Mouse (Mus musculus): Measurements from ENCODE around the gene Htr7. TPM values are rescaled to one million over a fixed set of nuclear protein-coding genes. Genes with fewer than 3 reads are reported as not detected.

Htr7 gene
- polyA plus RNA-seq, 1 experiment from 2014 or later = 5.0 TPM

- Histone ChIP-seq H3K4me1 (ENCODE audit: control insufficient read depth, insufficient read depth, low read length) (no peaks in the 10 kb centered on the region), H3K36me3 (ENCODE audit: control insufficient read depth, insufficient read depth, low read length) (no peaks in the 10 kb centered on the region), H3K4me3 (replicated peaks; ENCODE audit: low read depth, low read length) (no peak overlapping the region), H3K9ac (replicated peaks; ENCODE audit: low read length) (no peak overlapping the region), H3K4me2 (ENCODE audit: low read length) (no peak overlapping the region), H3K27ac (replicated peaks; ENCODE audit: low read depth, low read length) (no peak overlapping the region), H3K9me3 (ENCODE audit: control insufficient read depth, low read length) (no peaks in the 10 kb centered on the region), H3K27me3 (ENCODE audit: control insufficient read depth, insufficient read depth, low read length) (peaks cover 4% of the 10 kb centered on the region; the same call in 1 of the 2 replicates)
- ATAC-seq (ENCODE audit: low FRiP score, low TSS enrichment) (no peak), DNase-seq (peak; percentile 68)
- WGBS = 73% methylated on average over 2 of the region's 2 CpGs
These were observed 5.7 kb upstream of the Htr7 start for GRCm38 (mm10) chr19:36062801-36063529.

GRCm38 (mm10) chr19:36056502-36057221, 645 bp downstream of the Htr7 start:
- 8% methylated on average over 49 of the region's 49 CpGs for WGBS
- DNase-seq (peak; percentile 11), ATAC-seq (ENCODE audit: low FRiP score, low TSS enrichment) (peak; percentile 66)

GRCm38 (mm10) chr19:36046046-36046445, 11.3 kb downstream of the Htr7 start:
- DNase-seq = no peak

More at GRCm38 (mm10) chr19:36056502-36057221, 645 bp downstream of the Htr7 start:
- Histone ChIP-seq H3K9me3 (ENCODE audit: control insufficient read depth, low read length) (no peaks in the 10 kb centered on the region), H3K9ac (replicated peaks; ENCODE audit: low read length) (peak overlapping the region; percentile 63), H3K27me3 (ENCODE audit: control insufficient read depth, insufficient read depth, low read length) (peaks cover 17% of the 10 kb centered on the region), H3K36me3 (ENCODE audit: control insufficient read depth, insufficient read depth, low read length) (no peaks in the 10 kb centered on the region), H3K27ac (replicated peaks; ENCODE audit: low read depth, low read length) (0 out of 2 replicates have a peak overlapping the region, but pooled peaks have one; percentile 37), H3K4me2 (ENCODE audit: low read length) (peak overlapping the region; percentile 79), H3K4me1 (ENCODE audit: control insufficient read depth, insufficient read depth, low read length) (no peaks in the 10 kb centered on the region), H3K4me3 (replicated peaks; ENCODE audit: low read depth, low read length) (peak overlapping the region; percentile 58)

GRCm38 (mm10) chr19:36014836-36015235, 42.5 kb downstream of the Htr7 start:
- no peaks in the 10 kb centered on the region for H3K36me3 ChIP-seq (ENCODE audit: control insufficient read depth, insufficient read depth, low read length)
- no peak overlapping the region for H3K27ac ChIP-seq (replicated peaks; ENCODE audit: low read depth, low read length)
- H3K9me3 ChIP-seq (ENCODE audit: control insufficient read depth, low read length) = no peaks in the 10 kb centered on the region
- H3K9ac ChIP-seq (replicated peaks; ENCODE audit: low read length) = no peak overlapping the region
- H3K4me1 ChIP-seq (ENCODE audit: control insufficient read depth, insufficient read depth, low read length) = no peaks in the 10 kb centered on the region
- no peak overlapping the region for H3K4me3 ChIP-seq (replicated peaks; ENCODE audit: low read depth, low read length)
- DNase-seq (no peak), ATAC-seq (ENCODE audit: low FRiP score, low TSS enrichment) (no peak)
- no peaks in the 10 kb centered on the region for H3K27me3 ChIP-seq (ENCODE audit: control insufficient read depth, insufficient read depth, low read length)
- WGBS = 20% methylated on average over 3 of the region's 3 CpGs
- H3K4me2 ChIP-seq (ENCODE audit: low read length) = no peak overlapping the region

More at GRCm38 (mm10) chr19:36046046-36046445, 11.3 kb downstream of the Htr7 start:
- Histone ChIP-seq H3K4me3 (replicated peaks; ENCODE audit: low read depth, low read length) (no peak overlapping the region), H3K27me3 (ENCODE audit: control insufficient read depth, insufficient read depth, low read length) (no peaks in the 10 kb centered on the region), H3K4me1 (ENCODE audit: control insufficient read depth, insufficient read depth, low read length) (no peaks in the 10 kb centered on the region), H3K9me3 (ENCODE audit: control insufficient read depth, low read length) (no peaks in the 10 kb centered on the region), H3K36me3 (ENCODE audit: control insufficient read depth, insufficient read depth, low read length) (no peaks in the 10 kb centered on the region), H3K27ac (replicated peaks; ENCODE audit: low read depth, low read length) (no peak overlapping the region), H3K9ac (replicated peaks; ENCODE audit: low read length) (no peak overlapping the region), H3K4me2 (ENCODE audit: low read length) (no peak overlapping the region)
- WGBS = 88% methylated on average over 7 of the region's 7 CpGs
- no peak for ATAC-seq (ENCODE audit: low FRiP score, low TSS enrichment)

- 78% methylated on average over 6 of the region's 6 CpGs for WGBS
- Histone ChIP-seq H3K4me3 (replicated peaks; ENCODE audit: low read depth, low read length) (no peak overlapping the region), H3K9me3 (ENCODE audit: control insufficient read depth, low read length) (no peaks in the 10 kb centered on the region), H3K27ac (replicated peaks; ENCODE audit: low read depth, low read length) (no peak overlapping the region), H3K9ac (replicated peaks; ENCODE audit: low read length) (no peak overlapping the region), H3K4me2 (ENCODE audit: low read length) (no peak overlapping the region), H3K36me3 (ENCODE audit: control insufficient read depth, insufficient read depth, low read length) (no peaks in the 10 kb centered on the region), H3K4me1 (ENCODE audit: control insufficient read depth, insufficient read depth, low read length) (0 out of 2 replicates have a peak, but pooled peaks cover 4% of the 10 kb centered on the region), H3K27me3 (ENCODE audit: control insufficient read depth, insufficient read depth, low read length) (no peaks in the 10 kb centered on the region)
- ATAC-seq (ENCODE audit: low FRiP score, low TSS enrichment) = no peak
- DNase-seq = no peak
These were observed 51.0 kb downstream of the Htr7 start for GRCm38 (mm10) chr19:36006277-36006676.

- H3K4me2 ChIP-seq (ENCODE audit: low read length) = no peak overlapping the region
- 54% methylated on average over 2 of the region's 2 CpGs for WGBS
- H3K27ac ChIP-seq (replicated peaks; ENCODE audit: low read depth, low read length) = no peak overlapping the region
- H3K27me3 ChIP-seq (ENCODE audit: control insufficient read depth, insufficient read depth, low read length) = no peaks in the 10 kb centered on the region
- DNase-seq (no peak), ATAC-seq (ENCODE audit: low FRiP score, low TSS enrichment) (no peak)
- 0 out of 2 replicates have a peak, but pooled peaks cover 9% of the 10 kb centered on the region for H3K4me1 ChIP-seq (ENCODE audit: control insufficient read depth, insufficient read depth, low read length)
- no peaks in the 10 kb centered on the region for H3K9me3 ChIP-seq (ENCODE audit: control insufficient read depth, low read length)
- no peak overlapping the region for H3K4me3 ChIP-seq (replicated peaks; ENCODE audit: low read depth, low read length)
- no peak overlapping the region for H3K9ac ChIP-seq (replicated peaks; ENCODE audit: low read length)
- H3K36me3 ChIP-seq (ENCODE audit: control insufficient read depth, insufficient read depth, low read length) = no peaks in the 10 kb centered on the region
These were observed 52.3 kb downstream of the Htr7 start for GRCm38 (mm10) chr19:36004961-36005360.

- Histone ChIP-seq H3K4me1 (ENCODE audit: control insufficient read depth, insufficient read depth, low read length) (0 out of 2 replicates have a peak, but pooled peaks cover 9% of the 10 kb centered on the region), H3K4me3 (replicated peaks; ENCODE audit: low read depth, low read length) (no peak overlapping the region), H3K36me3 (ENCODE audit: control insufficient read depth, insufficient read depth, low read length) (no peaks in the 10 kb centered on the region), H3K9ac (replicated peaks; ENCODE audit: low read length) (no peak overlapping the region), H3K9me3 (ENCODE audit: control insufficient read depth, low read length) (no peaks in the 10 kb centered on the region), H3K4me2 (ENCODE audit: low read length) (no peak overlapping the region), H3K27ac (replicated peaks; ENCODE audit: low read depth, low read length) (peak overlapping the region; percentile 16; the same call in 1 of the 2 replicates), H3K27me3 (ENCODE audit: control insufficient read depth, insufficient read depth, low read length) (no peaks in the 10 kb centered on the region)
- whole genome bisulfite sequencing = 35% methylated on average over 17 of the region's 17 CpGs
- DNase-seq (peak; percentile 42), ATAC-seq (ENCODE audit: low FRiP score, low TSS enrichment) (peak; percentile 16; the same call in 1 of the 2 replicates)
These were observed 54.5 kb downstream of the Htr7 start for GRCm38 (mm10) chr19:36002476-36003445.

GRCm38 (mm10) chr19:36001512-36001911, 55.8 kb downstream of the Htr7 start:
- ATAC-seq (ENCODE audit: low FRiP score, low TSS enrichment) (peak; percentile 46; the same call in 1 of the 2 replicates), DNase-seq (peak; percentile 56)
- Histone ChIP-seq H3K4me1 (ENCODE audit: control insufficient read depth, insufficient read depth, low read length) (0 out of 2 replicates have a peak, but pooled peaks cover 9% of the 10 kb centered on the region), H3K36me3 (ENCODE audit: control insufficient read depth, insufficient read depth, low read length) (no peaks in the 10 kb centered on the region), H3K9ac (replicated peaks; ENCODE audit: low read length) (no peak overlapping the region), H3K4me3 (replicated peaks; ENCODE audit: low read depth, low read length) (no peak overlapping the region), H3K27ac (replicated peaks; ENCODE audit: low read depth, low read length) (no peak overlapping the region), H3K9me3 (ENCODE audit: control insufficient read depth, low read length) (no peaks in the 10 kb centered on the region), H3K27me3 (ENCODE audit: control insufficient read depth, insufficient read depth, low read length) (no peaks in the 10 kb centered on the region), H3K4me2 (ENCODE audit: low read length) (no peak overlapping the region)
- 50% methylated on average over 1 of the region's 1 CpGs for WGBS
